Mouse (Mus musculus) lung, adult 2 months (tissue): ENCODE data around the gene Trim63.

Experiments used
- CTCF ChIP-seq: fragments of 200-500 bp; IDR thresholded peaks from 2 replicates; pipeline ENCODE4 v1.5.1; 2011; ENCODE audit warnings: mild to moderate bottlenecking, low read length, control low read depth; ENCODE audit not compliant: insufficient read depth
- POLR2A ChIP-seq: fragments of 200-500 bp; IDR thresholded peaks from 2 replicates; pipeline ENCODE4 v1.6.1; 2011; ENCODE audit warnings: low read depth, mild to moderate bottlenecking, control low read depth, low read length, borderline replicate concordance; ENCODE audit errors: extremely low read depth

GRCm38 (mm10) chr4:134286226-134287167 is 28.4 kb upstream of the Trim63 start:
- no peak for TF ChIP-seq POLR2A
- no peak for TF ChIP-seq CTCF
